Mouse (Mus musculus): ENCODE results near the gene Shmt2.

Gene Shmt2

GRCm38 (mm10) chr10:127522088-127522581, at the start of gene Shmt2:
Gene Shmt2 (minus strand): TSS chr10:127522444.
- peak; percentile 84 for DNase-seq (ENCODE audit: low read depth, low spot score)

GRCm38 (mm10) chr10:127570937-127571641, 48.8 kb upstream of the Shmt2 start:
- no peak for DNase-seq (ENCODE audit: low read depth, low spot score)

GRCm38 (mm10) chr10:127570384-127570783, 48.1 kb upstream of the Shmt2 start:
- DNase-seq (ENCODE audit: low read depth, low spot score): no peak

- DNase-seq (ENCODE audit: low read depth, low spot score): peak; percentile 34
Observed at GRCm38 (mm10) chr10:127569450-127569849, 47.2 kb upstream of the Shmt2 start.

- DNase-seq (ENCODE audit: low read depth, low spot score): no peak
Observed at GRCm38 (mm10) chr10:127566553-127567326, 44.5 kb upstream of the Shmt2 start.

- no peak for DNase-seq (ENCODE audit: low read depth, low spot score)
Observed at GRCm38 (mm10) chr10:127564301-127564700, 42.1 kb upstream of the Shmt2 start.

GRCm38 (mm10) chr10:127563840-127564239, 41.6 kb upstream of the Shmt2 start:
- no peak for DNase-seq (ENCODE audit: low read depth, low spot score)

GRCm38 (mm10) chr10:127561145-127561544, 38.9 kb upstream of the Shmt2 start:
- no peak for DNase-seq (ENCODE audit: low read depth, low spot score)

- DNase-seq (ENCODE audit: low read depth, low spot score): no peak
Observed at GRCm38 (mm10) chr10:127557397-127557796, 35.2 kb upstream of the Shmt2 start.

GRCm38 (mm10) chr10:127555703-127556102, 33.5 kb upstream of the Shmt2 start:
- DNase-seq (ENCODE audit: low read depth, low spot score): no peak

- no peak for DNase-seq (ENCODE audit: low read depth, low spot score)
Observed at GRCm38 (mm10) chr10:127549892-127550291, 27.6 kb upstream of the Shmt2 start.

GRCm38 (mm10) chr10:127548236-127548635, 26.0 kb upstream of the Shmt2 start:
- no peak for DNase-seq (ENCODE audit: low read depth, low spot score)

GRCm38 (mm10) chr10:127546505-127546904, 24.3 kb upstream of the Shmt2 start:
- DNase-seq (ENCODE audit: low read depth, low spot score): no peak

GRCm38 (mm10) chr10:127544375-127544774, 22.1 kb upstream of the Shmt2 start:
- no peak for DNase-seq (ENCODE audit: low read depth, low spot score)

- DNase-seq (ENCODE audit: low read depth, low spot score): no peak
Observed at GRCm38 (mm10) chr10:127543916-127544315, 21.7 kb upstream of the Shmt2 start.

- DNase-seq (ENCODE audit: low read depth, low spot score): no peak
Observed at GRCm38 (mm10) chr10:127542720-127543119, 20.5 kb upstream of the Shmt2 start.

- no peak for DNase-seq (ENCODE audit: low read depth, low spot score)
Observed at GRCm38 (mm10) chr10:127542084-127542483, 19.8 kb upstream of the Shmt2 start.

- no peak for DNase-seq (ENCODE audit: low read depth, low spot score)
Observed at GRCm38 (mm10) chr10:127541510-127541909, 19.3 kb upstream of the Shmt2 start.

GRCm38 (mm10) chr10:127537854-127538583, 15.8 kb upstream of the Shmt2 start:
- DNase-seq (ENCODE audit: low read depth, low spot score): peak; percentile 64

GRCm38 (mm10) chr10:127536586-127537314, 14.5 kb upstream of the Shmt2 start:
- no peak for DNase-seq (ENCODE audit: low read depth, low spot score)

GRCm38 (mm10) chr10:127534929-127535384, 12.7 kb upstream of the Shmt2 start:
- DNase-seq (ENCODE audit: low read depth, low spot score): no peak
